Mouse (Mus musculus): ENCODE results near the gene Ifnk. TPM values are rescaled to one million over a fixed set of nuclear protein-coding genes. Genes with fewer than 3 reads are reported as not detected.
A peak's percentile ranks its signal among the peaks of the same experiment; 100 is the strongest.

Ifnk gene
- not detected in 2 replicates for total RNA-seq (2014; rRNA removed)
- not detected in 2 replicates for polyA plus RNA-seq (2012; rRNA removed)

- H3K9ac ChIP-seq (ENCODE audit: low read depth, low read length): no peak within 1 kb of the TSS
- no peak within 1 kb of the TSS for H3K4me3 ChIP-seq (ENCODE audit: insufficient read depth, low read depth, low read length)
- peaks cover 18% of the 10 kb centered on the region; the same call in 1 of the 2 replicates for H3K79me2 ChIP-seq (ENCODE audit: control insufficient read depth, insufficient read depth, low read length)
- WGBS: 85% methylated on average over 4 of the region's 4 CpGs
- no peak for TF ChIP-seq CTCF (IDR thresholded peaks at IDR 0.05; ENCODE audit: low read depth, low read length)
- TF ChIP-seq POLR2A (IDR thresholded peaks at IDR 0.05; ENCODE audit: extremely low read depth, insufficient read depth, low read length): no peak
- no peak for DNase-seq (ENCODE audit: extremely low read depth, low read depth, low spot score)
- H3K27me3 ChIP-seq (ENCODE audit: control insufficient read depth, insufficient read depth, low read length): no peaks in the 10 kb centered on the region
- peaks cover 14% of the 10 kb centered on the region; the same call in 1 of the 2 replicates for H3K4me1 ChIP-seq (ENCODE audit: control insufficient read depth, insufficient read depth, low read length)
- no peak within 1 kb of the TSS for H3K27ac ChIP-seq (replicated peaks; ENCODE audit: insufficient read depth, low read depth, low read length)
- H3K36me3 ChIP-seq (ENCODE audit: control insufficient read depth, insufficient read depth, low read length): no peaks in the 10 kb centered on the region
Measured at GRCm38 (mm10) chr4:35151756-35152155, at the start of gene Ifnk. Ifnk (plus strand) TSS chr4:35152056.

- Histone ChIP-seq H3K27ac (replicated peaks; ENCODE audit: insufficient read depth, low read depth, low read length) (no peak overlapping the region), H3K4me3 (ENCODE audit: insufficient read depth, low read depth, low read length) (no peak overlapping the region), H3K36me3 (ENCODE audit: control insufficient read depth, insufficient read depth, low read length) (no peaks in the 10 kb centered on the region), H3K4me1 (ENCODE audit: control insufficient read depth, insufficient read depth, low read length) (peaks cover 6% of the 10 kb centered on the region; the same call in 1 of the 2 replicates), H3K79me2 (ENCODE audit: control insufficient read depth, insufficient read depth, low read length) (peaks cover 38% of the 10 kb centered on the region), H3K27me3 (ENCODE audit: control insufficient read depth, insufficient read depth, low read length) (no peaks in the 10 kb centered on the region), H3K9ac (ENCODE audit: low read depth, low read length) (no peak overlapping the region)
- no peak for DNase-seq (ENCODE audit: extremely low read depth, low read depth, low spot score)
- WGBS: 66% methylated on average over 14 of the region's 14 CpGs
- TF ChIP-seq CTCF (IDR thresholded peaks at IDR 0.05; ENCODE audit: low read depth, low read length) (peak; percentile 38), POLR2A (IDR thresholded peaks at IDR 0.05; ENCODE audit: extremely low read depth, insufficient read depth, low read length) (no peak)
Measured at GRCm38 (mm10) chr4:35105115-35105773, 46.6 kb upstream of the Ifnk start.

- H3K27me3 ChIP-seq (ENCODE audit: control insufficient read depth, insufficient read depth, low read length): no peaks in the 10 kb centered on the region
- H3K9ac ChIP-seq (ENCODE audit: low read depth, low read length): no peak overlapping the region; the same call in 1 of the 2 replicates
- whole genome bisulfite sequencing: 90% methylated on average over 4 of the region's 4 CpGs
- peak overlapping the region; percentile 87 for H3K27ac ChIP-seq (replicated peaks; ENCODE audit: insufficient read depth, low read depth, low read length)
- peaks cover 38% of the 10 kb centered on the region; the same call in 1 of the 2 replicates for H3K79me2 ChIP-seq (ENCODE audit: control insufficient read depth, insufficient read depth, low read length)
- no peak for TF ChIP-seq POLR2A (IDR thresholded peaks at IDR 0.05; ENCODE audit: extremely low read depth, insufficient read depth, low read length)
- no peak for TF ChIP-seq CTCF (IDR thresholded peaks at IDR 0.05; ENCODE audit: low read depth, low read length)
- DNase-seq (ENCODE audit: extremely low read depth, low read depth, low spot score): no peak
- H3K36me3 ChIP-seq (ENCODE audit: control insufficient read depth, insufficient read depth, low read length): no peaks in the 10 kb centered on the region
- no peak overlapping the region for H3K4me3 ChIP-seq (ENCODE audit: insufficient read depth, low read depth, low read length)
- H3K4me1 ChIP-seq (ENCODE audit: control insufficient read depth, insufficient read depth, low read length): peaks cover 15% of the 10 kb centered on the region
Measured at GRCm38 (mm10) chr4:35112452-35112851, 39.4 kb upstream of the Ifnk start.

GRCm38 (mm10) chr4:35113516-35114248 lies 38.2 kb upstream of the Ifnk start:
- Histone ChIP-seq H3K36me3 (ENCODE audit: control insufficient read depth, insufficient read depth, low read length) (no peaks in the 10 kb centered on the region), H3K27ac (replicated peaks; ENCODE audit: insufficient read depth, low read depth, low read length) (peak overlapping the region; percentile 93)

GRCm38 (mm10) chr4:35114950-35115349 lies 36.9 kb upstream of the Ifnk start:
- Histone ChIP-seq H3K36me3 (ENCODE audit: control insufficient read depth, insufficient read depth, low read length) (no peaks in the 10 kb centered on the region), H3K9ac (ENCODE audit: low read depth, low read length) (no peak overlapping the region), H3K4me3 (ENCODE audit: insufficient read depth, low read depth, low read length) (no peak overlapping the region), H3K79me2 (ENCODE audit: control insufficient read depth, insufficient read depth, low read length) (peaks cover 37% of the 10 kb centered on the region; the same call in 1 of the 2 replicates), H3K27me3 (ENCODE audit: control insufficient read depth, insufficient read depth, low read length) (no peaks in the 10 kb centered on the region), H3K27ac (replicated peaks; ENCODE audit: insufficient read depth, low read depth, low read length) (peak overlapping the region; percentile 28; the same call in 1 of the 2 replicates), H3K4me1 (ENCODE audit: control insufficient read depth, insufficient read depth, low read length) (peaks cover 15% of the 10 kb centered on the region)
- TF ChIP-seq CTCF (IDR thresholded peaks at IDR 0.05; ENCODE audit: low read depth, low read length) (no peak), POLR2A (IDR thresholded peaks at IDR 0.05; ENCODE audit: extremely low read depth, insufficient read depth, low read length) (no peak)
- no peak for DNase-seq (ENCODE audit: extremely low read depth, low read depth, low spot score)
- 71% methylated on average over 2 of the region's 2 CpGs for WGBS

More at GRCm38 (mm10) chr4:35113516-35114248, 38.2 kb upstream of the Ifnk start:
- Histone ChIP-seq H3K79me2 (ENCODE audit: control insufficient read depth, insufficient read depth, low read length) (peaks cover 42% of the 10 kb centered on the region; the same call in 1 of the 2 replicates), H3K4me1 (ENCODE audit: control insufficient read depth, insufficient read depth, low read length) (peaks cover 15% of the 10 kb centered on the region), H3K27me3 (ENCODE audit: control insufficient read depth, insufficient read depth, low read length) (no peaks in the 10 kb centered on the region), H3K4me3 (ENCODE audit: insufficient read depth, low read depth, low read length) (no peak overlapping the region), H3K9ac (ENCODE audit: low read depth, low read length) (peak overlapping the region; percentile 45)
- whole genome bisulfite sequencing: 25% methylated on average over 13 of the region's 13 CpGs
- DNase-seq (ENCODE audit: extremely low read depth, low read depth, low spot score): peak; percentile 98
- TF ChIP-seq POLR2A (IDR thresholded peaks at IDR 0.05; ENCODE audit: extremely low read depth, insufficient read depth, low read length) (no peak), CTCF (IDR thresholded peaks at IDR 0.05; ENCODE audit: low read depth, low read length) (no peak)
